Mouse (Mus musculus) G1E (cell line): ENCODE data around the gene Edem1. TPM values are rescaled to one million over a fixed set of nuclear protein-coding genes. Genes with fewer than 3 reads are reported as not detected.

Source experiments
- ATAC-seq: 2 replicates; pipeline ENCODE4 v1.8.0; 2016; ENCODE audit warnings: mild to moderate bottlenecking; ENCODE audit not compliant: insufficient number of reproducible peaks, poor library complexity, low FRiP score, severe bottlenecking; ENCODE audit errors: extremely low read depth
- DNase-seq: peaks from one replicate; pipeline ENCODE4 v3.0.0; 2012; ENCODE audit warnings: low spot score
- H3K27me3 ChIP-seq: 2 replicates; pipeline ENCODE4 v1.6.1; 2012; ENCODE audit warnings: mild to moderate bottlenecking, low read length, inconsistent platforms; ENCODE audit not compliant: insufficient read depth
- H3K36me3 ChIP-seq: replicated peaks from 2 replicates; pipeline ENCODE3; 2012; ENCODE audit warnings: mild to moderate bottlenecking, inconsistent platforms
- H3K4me1 ChIP-seq: 2 replicates; pipeline ENCODE4 v1.6.1; 2012; ENCODE audit warnings: low read depth, low read length, inconsistent platforms, mixed read lengths; ENCODE audit not compliant: insufficient read depth
- H3K4me3 ChIP-seq: 2 replicates; pipeline ENCODE4 v1.5.1; 2012; ENCODE audit warnings: low read depth, mild to moderate bottlenecking, inconsistent platforms, low read length, moderate library complexity, mixed read lengths
- H3K9me3 ChIP-seq: replicated peaks from 2 replicates; pipeline ENCODE4 v1.6.1; 2012; ENCODE audit warnings: inconsistent platforms
- CTCF ChIP-seq: IDR thresholded peaks from 2 replicates; pipeline ENCODE4 v1.5.1; 2012; ENCODE audit warnings: low read depth, low read length, inconsistent platforms, mixed read lengths
- GATA1 ChIP-seq: IDR thresholded peaks from 2 replicates; pipeline ENCODE4 v1.6.1; 2012; ENCODE audit warnings: borderline replicate concordance, low read length, inconsistent platforms, mixed read lengths
- GATA2 ChIP-seq: IDR thresholded peaks from 2 replicates; pipeline ENCODE4 v1.6.1; 2012; ENCODE audit warnings: low read depth, low read length, inconsistent platforms, borderline replicate concordance
- POLR2AphosphoS5 ChIP-seq: IDR thresholded peaks from 2 replicates; pipeline ENCODE4 v1.6.1; 2012; ENCODE audit warnings: low read depth, low read length, inconsistent platforms; ENCODE audit not compliant: insufficient replicate concordance
- TAL1 ChIP-seq: conservative IDR thresholded peaks from 2 replicates; pipeline ENCODE4 v1.6.1; 2012; ENCODE audit warnings: low read depth, low read length, inconsistent platforms, mixed read lengths
- polyA plus RNA-seq: library from polyadenylated mRNA; stranded (reverse); fragments of >175 nt; gene quantifications from 2 replicates; pipeline ENCODE4 v1.2.3, GENCODE M21; 2012
- total RNA-seq, 2 experiments: library from RNA; stranded (forward) in 1 of 2; stranded (reverse) in 1 of 2; fragments of 200-1000 nt in 1 of 2; fragments of >200 nt in 1 of 2; fragmentation: Nextera tagmentation in 1 of 2; gene quantifications; 2 replicates each; pipeline ENCODE4 v1.2.3; 2014 to 2017

Gene Edem1
- total and polyA plus RNA-seq, 3 experiments: 9.6 to 79.5 (median 66.1) TPM

GRCm38 (mm10) chr6:108896525-108897087, 68.2 kb downstream of the Edem1 start:
- ATAC-seq (no peak), DNase-seq (no peak)
- H3K27me3 ChIP-seq: no peaks in the 10 kb centered on the region
- H3K4me1 ChIP-seq: no peaks in the 10 kb centered on the region
- H3K4me3 ChIP-seq: no peak overlapping the region
- no peaks in the 10 kb centered on the region for H3K9me3 ChIP-seq
- TF ChIP-seq GATA2 (no peak), CTCF (no peak), TAL1 (no peak), POLR2AphosphoS5 (no peak), GATA1 (no peak)
- H3K36me3 ChIP-seq: no peaks in the 10 kb centered on the region

- Histone ChIP-seq H3K27me3 (no peaks in the 10 kb centered on the region), H3K4me1 (no peaks in the 10 kb centered on the region), H3K36me3 (no peaks in the 10 kb centered on the region), H3K9me3 (no peaks in the 10 kb centered on the region), H3K4me3 (no peak overlapping the region)
- TF ChIP-seq GATA2: no peak
- TF ChIP-seq TAL1: no peak
- TF ChIP-seq GATA1: no peak
- TF ChIP-seq CTCF: no peak
- TF ChIP-seq POLR2AphosphoS5: no peak
- ATAC-seq: no peak
- DNase-seq: no peak
Observed at GRCm38 (mm10) chr6:108899231-108899630, 70.8 kb downstream of the Edem1 start.

GRCm38 (mm10) chr6:108902124-108902523, 73.7 kb downstream of the Edem1 start:
- no peak for ATAC-seq
- TF ChIP-seq GATA2 (no peak), GATA1 (no peak), TAL1 (no peak), CTCF (no peak), POLR2AphosphoS5 (no peak)
- DNase-seq: no peak
- Histone ChIP-seq H3K27me3 (no peaks in the 10 kb centered on the region), H3K4me3 (no peak overlapping the region), H3K36me3 (no peaks in the 10 kb centered on the region), H3K9me3 (no peaks in the 10 kb centered on the region), H3K4me1 (no peaks in the 10 kb centered on the region)

- Histone ChIP-seq H3K4me3 (no peak overlapping the region), H3K9me3 (no peaks in the 10 kb centered on the region), H3K27me3 (no peaks in the 10 kb centered on the region), H3K36me3 (no peaks in the 10 kb centered on the region), H3K4me1 (no peaks in the 10 kb centered on the region)
- TF ChIP-seq GATA1: no peak
- no peak for TF ChIP-seq TAL1
- TF ChIP-seq GATA2: no peak
- no peak for TF ChIP-seq POLR2AphosphoS5
- TF ChIP-seq CTCF: no peak
- ATAC-seq (no peak), DNase-seq (no peak)
Observed at GRCm38 (mm10) chr6:108903280-108903679, 74.8 kb downstream of the Edem1 start.

- no peak for TF ChIP-seq CTCF
- TF ChIP-seq TAL1: no peak
- no peak for TF ChIP-seq POLR2AphosphoS5
- TF ChIP-seq GATA2: no peak
- no peak for TF ChIP-seq GATA1
- Histone ChIP-seq H3K4me1 (no peaks in the 10 kb centered on the region), H3K27me3 (no peaks in the 10 kb centered on the region), H3K4me3 (no peak overlapping the region), H3K9me3 (no peaks in the 10 kb centered on the region), H3K36me3 (no peaks in the 10 kb centered on the region)
- DNase-seq (no peak), ATAC-seq (no peak)
Observed at GRCm38 (mm10) chr6:108906539-108906938, 78.1 kb downstream of the Edem1 start.

Other genes with a start within 250 kb of the Edem1 start
- not detected in 2 replicates for gene Bhlhe40, start 168.0 kb upstream of the Edem1 start, total RNA-seq (2014; fragmentation: Nextera tagmentation)
- 0.41 and 0.76 TPM in 2 replicates for gene Bhlhe40, start 168.0 kb upstream of the Edem1 start, total RNA-seq (2017)
- 0.11 and 0.48 TPM in 2 replicates for gene Bhlhe40, start 168.0 kb upstream of the Edem1 start, polyA plus RNA-seq
- gene Arl8b, start 45.5 kb upstream of the Edem1 start, total RNA-seq (2014; fragmentation: Nextera tagmentation): 400 and 537 TPM in 2 replicates
- 168 and 207 TPM in 2 replicates for gene Arl8b, start 45.5 kb upstream of the Edem1 start, total RNA-seq (2017)
- 18.8 and 20.9 TPM in 2 replicates for gene Arl8b, start 45.5 kb upstream of the Edem1 start, polyA plus RNA-seq